Comparison of ENCODE assay signal across 22 mouse cellular contexts in genomic region chr2:135123057-135123456, GRCm38 (mm10).
DNase-seq lines count a peak whose midpoint lies in the region; ATAC-seq and TF ChIP-seq lines count a peak whose summit lies in the region.
"Had no signal": no experiment of that assay in that cellular context is flagged by ENCODE, and none has a peak within 500 bp of the region (broad histone marks: within the 10 kb centered on the region; RNA-seq: fewer than 3 reads in every experiment).

No protein-coding gene starts in this region.

- 80% methylated on average over 4 of the region's 4 CpGs for WGBS in hindbrain, embryonic 13.5 days
- 90% methylated on average over 4 of the region's 4 CpGs for WGBS in hindbrain, embryonic 10.5 days
- 76% methylated on average over 4 of the region's 4 CpGs for WGBS in hindbrain, embryonic 14.5 days
- 87% methylated on average over 4 of the region's 4 CpGs for WGBS in hindbrain, embryonic 12.5 days
- 53% methylated on average over 4 of the region's 4 CpGs for WGBS in lung, embryonic 14.5 days
- 64% methylated on average over 4 of the region's 4 CpGs for WGBS in neural tube, embryonic 15.5 days

- no peak overlapping the region for H3K4me2 ChIP-seq in hindbrain, embryonic 13.5 days
- H3K4me2 ChIP-seq in hindbrain, embryonic 14.5 days (replicated peaks), result no peak overlapping the region
- H3K4me2 ChIP-seq in hindbrain, embryonic 12.5 days (replicated peaks), result no peak overlapping the region
- H3K4me2 ChIP-seq in lung, embryonic 14.5 days, result no peak overlapping the region
- H3K4me2 ChIP-seq in neural tube, embryonic 15.5 days, result no peak overlapping the region

- TF ChIP-seq CTCF in lung, embryonic 14.5 days (IDR thresholded peaks at IDR 0.05; ENCODE audit: low read depth), result no peak

- DNase-seq in hindbrain, embryonic 10.5 days (ENCODE audit: low spot score), result no peak
- no peak for DNase-seq in hindbrain, embryonic 14.5 days (ENCODE audit: low spot score)
- peak; percentile 11 for DNase-seq in lung, embryonic 14.5 days
- no peak for DNase-seq in lung, postnatal 25 days (ENCODE audit: low spot score)
- no peak for DNase-seq in neural tube, embryonic 10.5 days (ENCODE audit: extremely low spot score, low spot score)
- DNase-seq: adrenal gland, adult 2 months; adrenal gland, adult 8-10 months; adrenal gland, postnatal 10 days; adrenal gland, postnatal 14 days; adrenal gland, postnatal 25 days; adrenal gland, postnatal 36 days; B cell, adult 2 months; cerebellum, adult 11 months; cerebellum, adult 11-12 months had no signal

- ATAC-seq in hindbrain, embryonic 13.5 days (ENCODE audit: low FRiP score), result peak; percentile 67
- ATAC-seq in hindbrain, embryonic 14.5 days (ENCODE audit: low FRiP score), result peak; percentile 31; the same call in 1 of the 2 replicates
- no peak for ATAC-seq in hindbrain, embryonic 12.5 days (ENCODE audit: low FRiP score)
- ATAC-seq in lung, embryonic 14.5 days (ENCODE audit: insufficient read depth), result no peak
- ATAC-seq in neural tube, embryonic 15.5 days (ENCODE audit: low FRiP score), result peak; percentile 72; the same call in 1 of the 2 replicates
- ATAC-seq: activated CD4-positive, CD25-positive, alpha-beta regulatory T cell, adult 4 months; CD4-positive, CD25-positive, alpha-beta regulatory T cell, adult 4 months; Patski had no signal

- H3K4me3 ChIP-seq in hindbrain, embryonic 13.5 days, result no peak overlapping the region
- H3K4me3 ChIP-seq in hindbrain, embryonic 10.5 days, result no peak overlapping the region
- no peak overlapping the region for H3K4me3 ChIP-seq in hindbrain, embryonic 14.5 days (replicated peaks; ENCODE audit: low read length)
- H3K4me3 ChIP-seq in hindbrain, embryonic 12.5 days, result no peak overlapping the region
- H3K4me3 ChIP-seq in lung, embryonic 14.5 days (ENCODE audit: low read depth, low read length), result no peak overlapping the region
- H3K4me3 ChIP-seq in neural tube, embryonic 15.5 days (replicated peaks), result no peak overlapping the region

- no peak overlapping the region for H3K27ac ChIP-seq in hindbrain, embryonic 13.5 days
- no peak overlapping the region for H3K27ac ChIP-seq in hindbrain, embryonic 10.5 days
- H3K27ac ChIP-seq in hindbrain, embryonic 14.5 days, result no peak overlapping the region
- no peak overlapping the region for H3K27ac ChIP-seq in hindbrain, embryonic 12.5 days
- H3K27ac ChIP-seq in lung, embryonic 14.5 days (ENCODE audit: low read depth), result peak overlapping the region; percentile 6; the same call in 1 of the 2 replicates
- H3K27ac ChIP-seq in neural tube, embryonic 15.5 days (replicated peaks), result peak overlapping the region; percentile 23

- no peaks in the 10 kb centered on the region for H3K27me3 ChIP-seq in hindbrain, embryonic 13.5 days
- H3K27me3 ChIP-seq in hindbrain, embryonic 10.5 days (ENCODE audit: insufficient read depth, poor library complexity, severe bottlenecking), result no peaks in the 10 kb centered on the region
- no peaks in the 10 kb centered on the region for H3K27me3 ChIP-seq in hindbrain, embryonic 14.5 days (ENCODE audit: control insufficient read depth, insufficient read depth, low read length)
- no peaks in the 10 kb centered on the region for H3K27me3 ChIP-seq in hindbrain, embryonic 12.5 days
- no peaks in the 10 kb centered on the region for H3K27me3 ChIP-seq in lung, embryonic 14.5 days (ENCODE audit: insufficient read depth, low read length)
- no peaks in the 10 kb centered on the region for H3K27me3 ChIP-seq in neural tube, embryonic 15.5 days (replicated peaks)
- H3K27me3 ChIP-seq: CH12.LX had no signal

- H3K4me1 ChIP-seq in hindbrain, embryonic 13.5 days (replicated peaks), result no peaks in the 10 kb centered on the region
- no peaks in the 10 kb centered on the region for H3K4me1 ChIP-seq in hindbrain, embryonic 10.5 days (replicated peaks)
- no peaks in the 10 kb centered on the region for H3K4me1 ChIP-seq in hindbrain, embryonic 14.5 days (replicated peaks; ENCODE audit: control insufficient read depth, insufficient read depth, low read length)
- H3K4me1 ChIP-seq in hindbrain, embryonic 12.5 days, result no peaks in the 10 kb centered on the region
- no peaks in the 10 kb centered on the region for H3K4me1 ChIP-seq in lung, embryonic 14.5 days (ENCODE audit: insufficient read depth)
- H3K4me1 ChIP-seq in neural tube, embryonic 15.5 days, result no peaks in the 10 kb centered on the region

- no peaks in the 10 kb centered on the region for H3K9me3 ChIP-seq in hindbrain, embryonic 13.5 days
- H3K9me3 ChIP-seq in hindbrain, embryonic 10.5 days, result no peaks in the 10 kb centered on the region
- no peaks in the 10 kb centered on the region for H3K9me3 ChIP-seq in hindbrain, embryonic 14.5 days (ENCODE audit: control insufficient read depth, low read length)
- no peaks in the 10 kb centered on the region for H3K9me3 ChIP-seq in hindbrain, embryonic 12.5 days (replicated peaks)
- no peaks in the 10 kb centered on the region for H3K9me3 ChIP-seq in lung, embryonic 14.5 days (ENCODE audit: low read depth, low read length)
- no peaks in the 10 kb centered on the region for H3K9me3 ChIP-seq in neural tube, embryonic 15.5 days (replicated peaks)
- H3K9me3 ChIP-seq: G1E had no signal

- H3K9ac ChIP-seq in hindbrain, embryonic 13.5 days, result no peak overlapping the region
- H3K9ac ChIP-seq in hindbrain, embryonic 14.5 days, result no peak overlapping the region
- H3K9ac ChIP-seq in hindbrain, embryonic 12.5 days, result no peak overlapping the region
- H3K9ac ChIP-seq in lung, embryonic 14.5 days, result no peak overlapping the region
- no peak overlapping the region for H3K9ac ChIP-seq in neural tube, embryonic 15.5 days (replicated peaks)

- H3K36me3 ChIP-seq in hindbrain, embryonic 13.5 days, result no peaks in the 10 kb centered on the region
- H3K36me3 ChIP-seq in hindbrain, embryonic 10.5 days, result no peaks in the 10 kb centered on the region
- H3K36me3 ChIP-seq in hindbrain, embryonic 14.5 days (replicated peaks; ENCODE audit: control insufficient read depth, insufficient read depth), result no peaks in the 10 kb centered on the region
- H3K36me3 ChIP-seq in hindbrain, embryonic 12.5 days, result no peaks in the 10 kb centered on the region
- H3K36me3 ChIP-seq in lung, embryonic 14.5 days (ENCODE audit: insufficient read depth), result no peaks in the 10 kb centered on the region
- H3K36me3 ChIP-seq in neural tube, embryonic 15.5 days, result no peaks in the 10 kb centered on the region
- H3K36me3 ChIP-seq: G1E had no signal

Comparison
In these comparisons a context has a peak if more than half of its experiments do, and no peak if none do; other contexts are left out.
1. ATAC-seq: peak in hindbrain, embryonic 13.5 days (single experiment), hindbrain, embryonic 14.5 days (single experiment) and neural tube, embryonic 15.5 days (single experiment); none in hindbrain, embryonic 12.5 days (single experiment) and lung, embryonic 14.5 days (single experiment).
2. H3K27ac ChIP-seq: peak in lung, embryonic 14.5 days (single experiment) and neural tube, embryonic 15.5 days (single experiment); none in hindbrain, embryonic 13.5 days (single experiment), hindbrain, embryonic 10.5 days (single experiment), hindbrain, embryonic 14.5 days (single experiment) and hindbrain, embryonic 12.5 days (single experiment).